Comparison of ENCODE assay signal across 7 mouse cellular contexts in the genomic region with DNA sequence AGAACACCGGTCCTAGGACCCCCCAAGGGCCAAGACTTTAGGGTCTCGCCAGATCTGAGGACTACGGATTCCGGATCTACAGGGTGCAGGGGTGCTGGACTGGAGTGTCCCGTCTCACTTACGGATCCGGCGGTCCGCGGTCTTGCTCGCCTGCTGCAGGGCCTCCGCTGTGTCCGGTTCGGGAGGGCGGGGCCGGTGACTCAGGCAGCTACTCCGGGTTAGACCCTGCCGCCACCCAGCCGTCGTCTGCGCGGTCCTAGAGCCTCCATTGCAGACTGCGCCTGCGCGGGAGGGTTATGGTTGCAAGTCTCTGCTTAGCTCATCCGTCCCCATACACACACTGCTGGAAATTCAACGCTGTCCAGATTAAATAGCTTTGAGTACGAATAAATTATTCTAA. TPM values are rescaled to one million over a fixed set of nuclear protein-coding genes. Genes with fewer than 3 reads are reported as not detected.
A peak's percentile ranks its signal among the peaks of the same experiment; 100 is the strongest.
DNase-seq lines count a peak whose midpoint lies in the region; ATAC-seq and TF ChIP-seq lines count a peak whose summit lies in the region.

No protein-coding gene starts in this region.

- H3K9me3 ChIP-seq in intestine, postnatal 0 days (ENCODE audit: control insufficient read depth) = no peaks in the 10 kb centered on the region
- H3K9me3 ChIP-seq in midbrain, embryonic 12.5 days = no peaks in the 10 kb centered on the region

- peak overlapping the region; percentile 89 for H3K27ac ChIP-seq in intestine, postnatal 0 days (ENCODE audit: low read depth, low read length)
- peak overlapping the region; percentile 65 for H3K27ac ChIP-seq in midbrain, embryonic 12.5 days (replicated peaks)
- H3K27ac ChIP-seq in small intestine, adult 2 months (ENCODE audit: insufficient read depth, low read depth, low read length) = peak overlapping the region; percentile 94

- peaks cover 22% of the 10 kb centered on the region for H3K36me3 ChIP-seq in intestine, postnatal 0 days (ENCODE audit: control insufficient read depth, insufficient read depth)
- H3K36me3 ChIP-seq in midbrain, embryonic 12.5 days = peaks cover 28% of the 10 kb centered on the region
- peaks cover 24% of the 10 kb centered on the region for H3K36me3 ChIP-seq in small intestine, adult 2 months (ENCODE audit: control insufficient read depth, insufficient read depth, low read length)

- WGBS in intestine, postnatal 0 days = under 1% methylated on average over 28 of the region's 28 CpGs
- under 1% methylated on average over 28 of the region's 28 CpGs for WGBS in midbrain, embryonic 12.5 days
- WGBS in small intestine, adult 2 months = under 1% methylated on average over 28 of the region's 28 CpGs

- peak overlapping the region; percentile 66 for H3K4me3 ChIP-seq in intestine, postnatal 0 days (ENCODE audit: low read depth, low read length)
- peak overlapping the region; percentile 78 for H3K4me3 ChIP-seq in midbrain, embryonic 12.5 days
- peak overlapping the region; percentile 86 for H3K4me3 ChIP-seq in small intestine, adult 2 months (ENCODE audit: low read depth, low read length)

- no peaks in the 10 kb centered on the region for H3K27me3 ChIP-seq in intestine, postnatal 0 days (replicated peaks; ENCODE audit: control insufficient read depth, insufficient read depth, low read length)
- no peaks in the 10 kb centered on the region for H3K27me3 ChIP-seq in midbrain, embryonic 12.5 days
- no peaks in the 10 kb centered on the region for H3K27me3 ChIP-seq in small intestine, adult 2 months (ENCODE audit: control insufficient read depth, insufficient read depth, low read length)

- peak; percentile 90 for ATAC-seq in intestine, postnatal 0 days
- peak; percentile 88 for ATAC-seq in midbrain, embryonic 12.5 days (ENCODE audit: low FRiP score, low read depth)

- H3K4me1 ChIP-seq in intestine, postnatal 0 days (replicated peaks; ENCODE audit: control insufficient read depth, insufficient read depth, low read length) = no peaks in the 10 kb centered on the region; the same call in 1 of the 2 replicates
- H3K4me1 ChIP-seq in midbrain, embryonic 12.5 days = peaks cover 18% of the 10 kb centered on the region
- H3K4me1 ChIP-seq in small intestine, adult 2 months (ENCODE audit: control insufficient read depth, insufficient read depth, insufficient read length, low read length) = peaks cover 24% of the 10 kb centered on the region

- H3K4me2 ChIP-seq in intestine, postnatal 0 days (replicated peaks; ENCODE audit: low read depth) = peak overlapping the region; percentile 86
- peak overlapping the region; percentile 85 for H3K4me2 ChIP-seq in midbrain, embryonic 12.5 days (replicated peaks)

- no peak for TF ChIP-seq CTCF in intestine, postnatal 0 days (IDR thresholded peaks at IDR 0.05; ENCODE audit: low read depth)
- no peak for TF ChIP-seq CTCF in small intestine, adult 2 months (IDR thresholded peaks at IDR 0.05; ENCODE audit: extremely low read depth, insufficient read length, insufficient replicate concordance, low read depth, low read length)

- peak; percentile 98 for DNase-seq in adrenal gland, adult 2 months
- peak; percentile 91 for DNase-seq in embryo, embryonic 11.5 days (ENCODE audit: low read depth, low spot score)
- DNase-seq in gastrocnemius, postnatal 4 days (ENCODE audit: low spot score in 2 of 2) = peak; percentile 94 to 98
- peak; percentile 97 for DNase-seq in left cerebral cortex, postnatal 4 days

- intact Hi-C loops in left cerebral cortex, postnatal 4 days (cut with DNase I) = no loop called here

- peak; percentile 78 for TF ChIP-seq POLR2A in small intestine, adult 2 months (IDR thresholded peaks at IDR 0.05; ENCODE audit: low read depth, low read length)

- peak overlapping the region; percentile 68 for H3K9ac ChIP-seq in intestine, postnatal 0 days (ENCODE audit: low read depth, low read length)
- peak overlapping the region; percentile 78 for H3K9ac ChIP-seq in midbrain, embryonic 12.5 days (replicated peaks)

RNA-seq across cellular contexts. Expression of gene Capns1, which starts 3.7 kb away (rescaled TPM):
- 100 to 1,000 TPM; 629 to 666 TPM for total RNA-seq in adrenal gland, adult 2 months (2021)
- polyA plus RNA-seq in adrenal gland, adult 2 months (2012; rRNA removed) = 1,680 and 2,038 TPM in 2 replicates
- 100 to 1,000 TPM; 272 to 284 TPM for total RNA-seq in gastrocnemius, postnatal 4 days (2021)
- 85.5 and 87.1 TPM in 2 replicates for polyA plus RNA-seq in intestine, postnatal 0 days (2015; fragmentation: Nextera tagmentation; extraction: Ambion mirVana)
- total RNA-seq in left cerebral cortex, postnatal 4 days (2021) = 100 to 1,000 TPM; 193 to 198 TPM
- 59.8 and 61.6 TPM in 2 replicates for polyA plus RNA-seq in midbrain, embryonic 12.5 days (2016; fragmentation: Nextera tagmentation; extraction: Ambion mirVana)
- polyA plus RNA-seq in small intestine, adult 2 months (2012; rRNA removed) = 351 and 819 TPM in 2 replicates

RNA-seq across cellular contexts. Expression of gene Cox7a1, which starts 10.9 kb away (rescaled TPM):
- 100 to 1,000 TPM; 353 to 482 TPM for total RNA-seq in adrenal gland, adult 2 months (2021)
- 27.2 and 28.9 TPM in 2 replicates for polyA plus RNA-seq in adrenal gland, adult 2 months (2012; rRNA removed)
- 100 to 1,000 TPM; 268 to 275 TPM for total RNA-seq in gastrocnemius, postnatal 4 days (2021)
- 54.1 and 60.2 TPM in 2 replicates for polyA plus RNA-seq in intestine, postnatal 0 days (2015; fragmentation: Nextera tagmentation; extraction: Ambion mirVana)
- 1 to 10 TPM; 1.5 to 2.0 TPM for total RNA-seq in left cerebral cortex, postnatal 4 days (2021)
- 0.74 and 4.1 TPM in 2 replicates for polyA plus RNA-seq in midbrain, embryonic 12.5 days (2016; fragmentation: Nextera tagmentation; extraction: Ambion mirVana)
- polyA plus RNA-seq in small intestine, adult 2 months (2012; rRNA removed) = 47.5 and 165 TPM in 2 replicates

RNA-seq across cellular contexts. Expression of gene Zfp146, which starts 25.3 kb away (rescaled TPM):
- total RNA-seq in adrenal gland, adult 2 months (2021) = 10 to 100 TPM; 45.7 to 52.1 TPM
- 2.2 and 2.5 TPM in 2 replicates for polyA plus RNA-seq in adrenal gland, adult 2 months (2012; rRNA removed)
- 10 to 100 TPM; 46.2 to 54.5 TPM for total RNA-seq in gastrocnemius, postnatal 4 days (2021)
- 3.1 and 3.8 TPM in 2 replicates for polyA plus RNA-seq in intestine, postnatal 0 days (2015; fragmentation: Nextera tagmentation; extraction: Ambion mirVana)
- total RNA-seq in left cerebral cortex, postnatal 4 days (2021) = 10 to 100 TPM; 66.8 to 68.1 TPM
- polyA plus RNA-seq in midbrain, embryonic 12.5 days (2016; fragmentation: Nextera tagmentation; extraction: Ambion mirVana) = 19.0 and 20.2 TPM in 2 replicates
- 2.6 and 3.0 TPM in 2 replicates for polyA plus RNA-seq in small intestine, adult 2 months (2012; rRNA removed)

RNA-seq across cellular contexts. Expression of gene Polr2i, which starts 36.9 kb away (rescaled TPM):
- total RNA-seq in adrenal gland, adult 2 months (2021) = 10 to 100 TPM; 74.2 to 84.9 TPM
- polyA plus RNA-seq in adrenal gland, adult 2 months (2012; rRNA removed) = 77.0 and 78.9 TPM in 2 replicates
- 10 to 100 TPM; 91.6 to 94.0 TPM for total RNA-seq in gastrocnemius, postnatal 4 days (2021)
- polyA plus RNA-seq in intestine, postnatal 0 days (2015; fragmentation: Nextera tagmentation; extraction: Ambion mirVana) = 84.6 and 91.2 TPM in 2 replicates
- total RNA-seq in left cerebral cortex, postnatal 4 days (2021) = 10 to 100 TPM; 94.9 to 96.9 TPM
- polyA plus RNA-seq in midbrain, embryonic 12.5 days (2016; fragmentation: Nextera tagmentation; extraction: Ambion mirVana) = 151 and 156 TPM in 2 replicates
- polyA plus RNA-seq in small intestine, adult 2 months (2012; rRNA removed) = 59.2 and 86.9 TPM in 2 replicates

RNA-seq across cellular contexts. Expression of gene Tbcb, which starts 37.2 kb away (rescaled TPM):
- total RNA-seq in adrenal gland, adult 2 months (2021) = 100 to 1,000 TPM in 1 of 2 experiments, 10 to 100 TPM in 1; 74.9 to 116 TPM
- 40.3 and 41.9 TPM in 2 replicates for polyA plus RNA-seq in adrenal gland, adult 2 months (2012; rRNA removed)
- total RNA-seq in gastrocnemius, postnatal 4 days (2021) = 10 to 100 TPM; 62.5 to 64.9 TPM
- 159 and 160 TPM in 2 replicates for polyA plus RNA-seq in intestine, postnatal 0 days (2015; fragmentation: Nextera tagmentation; extraction: Ambion mirVana)
- 100 to 1,000 TPM; 229 to 238 TPM for total RNA-seq in left cerebral cortex, postnatal 4 days (2021)
- 257 and 259 TPM in 2 replicates for polyA plus RNA-seq in midbrain, embryonic 12.5 days (2016; fragmentation: Nextera tagmentation; extraction: Ambion mirVana)
- polyA plus RNA-seq in small intestine, adult 2 months (2012; rRNA removed) = 24.6 and 45.2 TPM in 2 replicates

Comparison
In these comparisons a context has a peak if more than half of its experiments do, and no peak if none do; other contexts are left out.
1. Peak in every context shown above with its lines: DNase-seq, ATAC-seq, H3K4me3 ChIP-seq and H3K27ac ChIP-seq.